Mouse (Mus musculus) limb, embryonic 15.5 days (tissue): ENCODE data around the gene Wdr25. TPM values are rescaled to one million over a fixed set of nuclear protein-coding genes. Genes with fewer than 3 reads are reported as not detected.

ENCODE experiments used
- ATAC-seq: fragments of 200-750 bp; cut with Nextera tagmentation; 2 replicates; pipeline ENCODE4 v1.8.0; 2017; ENCODE audit warnings: low read depth, moderate TSS enrichment; ENCODE audit not compliant: insufficient number of reproducible peaks, low FRiP score, low TSS enrichment
- H3K27ac ChIP-seq: fragments of 300-500 bp; sonication (generic); 2 replicates; pipeline ENCODE4 v1.5.1; 2015; ENCODE audit warnings: moderate library complexity, mild to moderate bottlenecking, inconsistent platforms
- H3K27me3 ChIP-seq: fragments of 300-500 bp; sonication (generic); 2 replicates; pipeline ENCODE4 v1.6.1; 2015; ENCODE audit warnings: inconsistent platforms
- H3K36me3 ChIP-seq: fragments of 300-500 bp; sonication (generic); 2 replicates; pipeline ENCODE4 v1.6.1; 2015; ENCODE audit warnings: inconsistent platforms
- H3K4me1 ChIP-seq: fragments of 300-500 bp; sonication (generic); 2 replicates; pipeline ENCODE4 v1.6.1; 2015; ENCODE audit warnings: inconsistent platforms
- H3K4me2 ChIP-seq: fragments of 300-500 bp; sonication (generic); 2 replicates; pipeline ENCODE4 v1.6.1; 2015; ENCODE audit warnings: mild to moderate bottlenecking, inconsistent platforms
- H3K4me3 ChIP-seq: fragments of 300-500 bp; sonication (generic); 2 replicates; pipeline ENCODE4 v1.5.1; 2015; ENCODE audit warnings: mild to moderate bottlenecking, inconsistent platforms
- H3K9ac ChIP-seq: fragments of 300-500 bp; sonication (generic); 2 replicates; pipeline ENCODE4 v1.6.1; 2015; ENCODE audit warnings: inconsistent platforms
- H3K9me3 ChIP-seq: fragments of 300-500 bp; sonication (generic); 2 replicates; pipeline ENCODE4 v1.6.1; 2016; ENCODE audit warnings: inconsistent platforms
- WGBS: fragments of 180-500 bp; shearing (Covaris S2); methylation state at CpG from one replicate; pipeline ENCODE4 v1.1.7; 2015; 5-methylcytosine and 5-hydroxymethylcytosine counted together
- polyA plus RNA-seq: library from polyadenylated mRNA; unstranded; fragments of >200 nt; fragmentation: Nextera tagmentation; extraction: Ambion mirVana; gene quantifications from 2 replicates; pipeline ENCODE4 v1.2.1, GENCODE M21; 2015

The Wdr25 gene
- polyA plus RNA-seq, 1 experiment from 2014 or later = 7.8 TPM

DNA sequence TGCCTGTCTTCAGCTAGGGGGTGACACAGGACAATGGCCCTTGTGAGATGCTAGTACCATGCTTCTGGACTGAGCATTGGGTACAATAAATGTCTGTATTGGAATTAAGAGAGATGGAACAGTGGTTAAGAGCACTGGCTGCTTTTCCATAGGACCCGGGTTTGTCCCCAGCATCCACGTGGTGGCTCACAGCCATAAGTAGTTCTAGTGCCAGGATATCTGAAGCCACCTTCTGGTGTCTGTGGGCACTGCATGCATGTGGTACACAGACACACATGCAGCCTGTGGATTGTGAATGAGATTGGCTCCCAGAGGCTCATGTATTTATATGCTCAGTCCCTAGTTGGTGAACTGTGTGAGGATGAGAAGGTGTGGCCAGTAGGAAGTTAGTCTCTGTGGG, 23.9 kb upstream of the Wdr25 start:
- 84% methylated on average over 2 of the region's 2 CpGs for WGBS

DNA sequence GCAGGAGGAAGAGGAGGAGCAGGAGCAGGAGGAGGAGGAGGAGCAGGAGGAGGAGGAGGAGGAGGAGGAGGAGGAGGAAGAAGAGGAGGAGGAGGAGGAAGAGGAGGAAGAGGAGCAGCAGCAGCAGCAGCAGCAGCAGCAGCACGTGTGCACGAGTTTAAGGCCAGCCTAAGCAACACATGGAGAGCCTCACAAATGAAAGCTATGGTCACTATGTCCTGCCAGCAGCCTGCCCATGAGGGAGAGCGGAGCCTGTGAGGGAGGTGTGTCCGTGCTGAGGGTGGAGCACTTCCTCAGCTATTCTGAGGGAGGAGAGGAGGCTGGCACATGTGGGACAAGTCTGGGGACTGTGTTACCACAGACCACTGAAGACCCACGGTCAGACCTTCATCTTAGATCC, 20.3 kb upstream of the Wdr25 start:
- Histone ChIP-seq H3K27me3 (no peaks in the 10 kb centered on the region), H3K4me2 (no peak overlapping the region), H3K36me3 (peaks cover 72% of the 10 kb centered on the region), H3K4me1 (no peaks in the 10 kb centered on the region), H3K27ac (no peak overlapping the region), H3K9ac (no peak overlapping the region), H3K9me3 (no peaks in the 10 kb centered on the region), H3K4me3 (no peak overlapping the region)
- 84% methylated on average over 5 of the region's 5 CpGs for WGBS
- no peak for ATAC-seq

More for the DNA sequence above, 23.9 kb upstream of the Wdr25 start:
- ATAC-seq = no peak
- Histone ChIP-seq H3K36me3 (peaks cover 89% of the 10 kb centered on the region), H3K4me2 (no peak overlapping the region), H3K4me1 (no peaks in the 10 kb centered on the region), H3K27ac (no peak overlapping the region), H3K27me3 (no peaks in the 10 kb centered on the region), H3K9ac (no peak overlapping the region), H3K4me3 (no peak overlapping the region), H3K9me3 (no peaks in the 10 kb centered on the region)

DNA sequence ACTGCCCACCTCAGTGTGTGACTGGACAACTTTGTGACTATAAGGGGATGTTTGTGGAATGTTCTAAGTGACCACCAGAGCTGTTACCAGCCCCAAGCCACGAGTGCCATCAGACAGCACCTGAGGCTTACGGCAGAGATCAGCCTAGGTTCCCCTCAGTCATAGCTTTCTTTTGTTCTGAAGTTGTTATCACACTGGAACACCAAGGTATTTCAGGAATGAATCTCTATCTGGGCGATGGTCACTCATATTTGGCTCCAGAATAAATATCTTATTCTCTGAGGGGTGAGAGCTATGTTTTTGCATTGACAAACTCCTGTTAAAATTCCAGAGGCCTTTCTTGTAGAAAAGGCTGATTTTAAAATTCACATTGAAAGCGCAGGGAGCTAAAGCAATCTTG, 14.3 kb upstream of the Wdr25 start:
- Histone ChIP-seq H3K4me3 (no peak overlapping the region), H3K4me2 (no peak overlapping the region), H3K27me3 (no peaks in the 10 kb centered on the region), H3K9me3 (no peaks in the 10 kb centered on the region), H3K9ac (no peak overlapping the region), H3K4me1 (no peaks in the 10 kb centered on the region), H3K27ac (no peak overlapping the region), H3K36me3 (peaks cover 67% of the 10 kb centered on the region)
- WGBS = 93% methylated on average over 4 of the region's 4 CpGs
- no peak for ATAC-seq

DNA sequence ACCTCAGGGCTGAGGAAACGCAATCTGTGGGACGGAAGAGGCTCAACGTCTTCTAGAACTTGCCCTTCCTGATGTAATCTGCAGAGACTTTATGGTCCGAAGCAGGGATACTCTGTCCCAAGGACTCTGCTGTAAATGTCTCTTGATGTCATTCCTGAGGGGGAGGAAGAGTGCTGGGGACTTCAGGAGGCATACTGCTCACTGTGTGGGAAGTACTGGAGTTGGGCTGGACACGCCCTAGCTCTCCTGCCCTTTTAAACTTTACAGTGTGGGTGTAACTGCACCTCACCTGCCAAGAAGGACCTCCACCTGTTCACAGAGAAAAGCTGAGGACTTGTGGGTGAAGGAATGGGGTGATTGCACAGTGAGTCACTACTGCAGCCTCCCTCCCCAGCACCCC, 12.8 kb upstream of the Wdr25 start:
- H3K4me3 ChIP-seq = no peak overlapping the region
- H3K9ac ChIP-seq = no peak overlapping the region
- H3K27ac ChIP-seq = no peak overlapping the region
- no peak for ATAC-seq
- no peaks in the 10 kb centered on the region for H3K4me1 ChIP-seq
- no peaks in the 10 kb centered on the region for H3K27me3 ChIP-seq
- H3K36me3 ChIP-seq = peaks cover 63% of the 10 kb centered on the region
- no peak overlapping the region for H3K4me2 ChIP-seq
- H3K9me3 ChIP-seq = no peaks in the 10 kb centered on the region
- WGBS = 93% methylated on average over 5 of the region's 5 CpGs

DNA sequence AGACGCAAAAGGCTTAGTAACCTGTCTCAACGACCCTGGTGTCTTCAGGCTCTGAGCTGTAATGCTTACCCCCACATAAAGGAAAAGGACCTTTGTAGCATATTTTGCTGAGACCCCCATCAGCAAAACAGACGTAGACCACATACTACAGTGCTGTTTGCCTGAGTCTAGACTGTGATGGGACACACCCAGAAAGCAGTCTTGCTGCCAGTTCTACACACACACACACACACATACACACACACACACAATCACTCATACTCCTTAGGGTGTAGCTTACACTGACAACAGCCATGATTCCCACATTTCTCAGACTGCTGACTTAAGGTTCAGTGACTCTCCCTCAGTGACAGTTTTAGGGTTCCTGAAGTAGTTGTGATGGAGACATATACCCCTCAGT, 12.2 kb upstream of the Wdr25 start:
- Histone ChIP-seq H3K9me3 (no peaks in the 10 kb centered on the region), H3K9ac (no peak overlapping the region), H3K4me2 (no peak overlapping the region), H3K4me3 (no peak overlapping the region), H3K4me1 (no peaks in the 10 kb centered on the region), H3K27me3 (no peaks in the 10 kb centered on the region), H3K36me3 (peaks cover 63% of the 10 kb centered on the region), H3K27ac (no peak overlapping the region)
- WGBS = 86% methylated on average over 3 of the region's 3 CpGs
- ATAC-seq = no peak

DNA sequence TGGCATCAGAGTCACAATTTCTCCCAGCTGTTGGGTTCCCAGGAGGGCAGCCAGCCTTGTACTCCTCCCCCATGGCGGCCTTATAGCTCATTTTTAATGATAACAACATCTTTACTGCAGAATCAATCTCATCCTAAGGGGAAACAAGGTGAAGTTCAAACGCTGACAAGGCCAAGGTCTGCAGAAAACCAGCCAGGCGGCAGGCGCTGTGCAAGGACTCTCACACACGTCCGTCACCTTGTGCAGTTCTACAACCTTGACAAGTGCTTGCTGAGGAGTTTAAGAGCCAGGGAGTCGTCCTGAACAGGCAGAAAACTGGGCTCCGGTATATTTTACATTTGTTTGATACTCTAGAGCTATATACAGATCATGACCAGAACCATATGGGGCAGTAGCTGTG, 10.7 kb upstream of the Wdr25 start:
- no peak overlapping the region for H3K4me2 ChIP-seq
- H3K9ac ChIP-seq = no peak overlapping the region
- no peaks in the 10 kb centered on the region for H3K4me1 ChIP-seq
- ATAC-seq = no peak
- H3K4me3 ChIP-seq = no peak overlapping the region
- H3K9me3 ChIP-seq = no peaks in the 10 kb centered on the region
- WGBS = 85% methylated on average over 8 of the region's 8 CpGs
- no peak overlapping the region for H3K27ac ChIP-seq
- no peaks in the 10 kb centered on the region for H3K27me3 ChIP-seq
- H3K36me3 ChIP-seq = peaks cover 76% of the 10 kb centered on the region

DNA sequence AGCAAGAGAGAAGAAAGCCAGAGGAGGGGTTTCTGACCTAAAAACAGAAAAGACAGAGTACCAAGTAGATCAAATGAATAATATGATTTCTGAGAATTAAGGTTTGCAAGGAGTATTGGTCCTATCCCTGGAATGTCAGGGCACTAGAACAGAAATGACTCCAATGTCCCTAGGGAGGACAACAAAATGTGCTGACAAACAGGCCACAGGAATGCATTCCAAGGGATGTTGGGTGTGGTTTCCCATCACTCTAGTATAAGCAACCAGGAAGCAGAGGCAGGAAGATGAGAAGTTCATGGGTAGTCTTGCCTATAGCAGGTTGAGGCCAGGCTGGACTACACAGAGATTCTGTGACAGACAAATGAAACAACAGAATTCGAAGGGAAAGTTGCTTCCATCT, 7.5 kb upstream of the Wdr25 start:
- H3K4me1 ChIP-seq = no peaks in the 10 kb centered on the region
- no peaks in the 10 kb centered on the region for H3K9me3 ChIP-seq
- H3K27me3 ChIP-seq = no peaks in the 10 kb centered on the region
- no peak overlapping the region for H3K4me2 ChIP-seq
- H3K9ac ChIP-seq = no peak overlapping the region
- no peak overlapping the region for H3K4me3 ChIP-seq
- no peak for ATAC-seq
- WGBS = 94% methylated on average over 1 of the region's 1 CpGs
- H3K27ac ChIP-seq = no peak overlapping the region
- H3K36me3 ChIP-seq = peaks cover 82% of the 10 kb centered on the region

DNA sequence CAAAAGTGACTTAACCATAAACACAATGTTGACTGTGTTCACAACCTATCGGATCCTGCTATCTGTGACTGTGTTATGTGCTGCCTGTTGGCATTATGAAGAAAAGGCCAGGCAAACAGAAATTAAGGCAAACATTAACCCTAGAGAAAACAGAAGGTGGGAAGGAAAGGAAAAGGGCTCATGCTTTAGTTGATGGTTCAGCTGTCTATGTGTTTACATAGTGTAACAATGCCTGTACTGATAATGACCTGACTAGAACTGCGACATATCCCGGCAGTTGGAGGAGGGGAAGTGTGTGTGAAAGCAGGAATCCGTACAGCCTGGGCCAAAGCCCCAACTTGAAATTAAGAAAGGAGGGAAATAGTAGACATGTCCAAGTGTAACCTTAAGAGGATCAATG, 6.4 kb upstream of the Wdr25 start:
- Histone ChIP-seq H3K36me3 (peaks cover 74% of the 10 kb centered on the region), H3K4me1 (no peaks in the 10 kb centered on the region), H3K4me2 (no peak overlapping the region), H3K9me3 (no peaks in the 10 kb centered on the region), H3K4me3 (no peak overlapping the region), H3K27ac (no peak overlapping the region), H3K9ac (no peak overlapping the region; the same call in 1 of the 2 replicates), H3K27me3 (no peaks in the 10 kb centered on the region)
- 93% methylated on average over 4 of the region's 4 CpGs for WGBS
- no peak for ATAC-seq

DNA sequence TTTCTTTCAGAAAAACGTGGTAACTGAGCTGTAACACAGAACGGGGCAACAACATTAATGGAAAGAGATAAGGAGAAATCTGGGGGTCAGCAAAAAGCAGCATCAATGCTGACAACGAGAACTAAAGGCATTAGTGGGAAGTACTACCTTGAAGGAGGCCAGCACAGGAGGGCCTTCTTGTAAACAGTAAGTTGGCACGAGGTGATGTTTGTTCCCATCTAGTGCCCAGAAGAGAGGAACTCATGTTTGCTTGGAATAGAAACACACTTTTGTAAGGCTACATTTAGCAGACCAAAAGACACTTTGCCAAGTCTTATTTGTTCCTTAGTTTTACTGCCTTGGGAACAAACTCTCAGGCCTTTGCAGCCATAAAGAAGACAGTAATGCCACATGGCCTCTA, 4.8 kb upstream of the Wdr25 start:
- ATAC-seq = no peak
- Histone ChIP-seq H3K9me3 (no peaks in the 10 kb centered on the region), H3K4me3 (no peak overlapping the region), H3K27me3 (no peaks in the 10 kb centered on the region), H3K36me3 (peaks cover 58% of the 10 kb centered on the region), H3K27ac (no peak overlapping the region), H3K4me1 (peaks cover 15% of the 10 kb centered on the region), H3K4me2 (no peak overlapping the region), H3K9ac (no peak overlapping the region)
- WGBS = 64% methylated on average over 4 of the region's 4 CpGs

DNA sequence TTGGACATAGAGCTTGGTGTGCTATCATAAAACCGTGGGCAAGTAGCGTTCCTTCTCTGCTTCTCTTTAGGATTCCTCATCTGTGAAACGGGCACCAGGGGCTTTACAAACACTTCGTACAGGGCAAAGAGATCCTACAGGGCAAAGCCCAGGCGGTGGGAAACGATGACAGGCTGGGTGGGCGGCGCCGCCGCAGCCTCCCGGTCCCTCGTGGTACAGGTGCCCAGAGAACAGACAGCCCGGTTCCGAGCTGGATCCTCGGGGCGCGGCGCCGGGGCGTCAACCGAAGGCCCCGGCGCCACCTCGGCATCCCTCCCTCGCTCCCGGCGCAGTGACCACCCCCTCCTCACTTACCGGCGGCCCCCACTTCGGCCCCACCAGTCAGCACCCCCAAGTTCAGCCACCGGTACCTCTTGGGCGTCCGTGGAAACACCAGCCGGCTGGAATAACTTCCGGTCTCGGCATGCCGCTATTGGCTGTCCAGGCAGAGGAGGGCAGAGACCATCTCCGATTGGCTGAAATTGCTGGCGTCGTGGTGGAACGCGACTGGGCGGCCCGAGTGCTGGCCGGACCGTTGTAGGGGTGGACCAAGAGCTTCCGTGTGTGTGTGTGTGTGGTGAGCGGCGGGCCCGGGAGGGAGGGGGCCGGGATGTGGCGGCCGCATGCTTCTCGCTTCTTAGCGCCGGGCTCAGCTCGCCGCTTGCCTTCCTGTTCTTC, 442 bp downstream of the Wdr25 start, which contains the start of gene Wars:
Gene Wars, minus strand, starts transcription at position 460 of the 717 bp plus-strand sequence.
- H3K9ac ChIP-seq = peak within 1 kb of the TSS; percentile 64
- peak; percentile 98 for ATAC-seq
- no peaks in the 10 kb centered on the region for H3K9me3 ChIP-seq
- peak within 1 kb of the TSS; percentile 78 for H3K4me3 ChIP-seq
- H3K36me3 ChIP-seq = peaks cover 23% of the 10 kb centered on the region
- peak within 1 kb of the TSS; percentile 66 for H3K4me2 ChIP-seq
- peaks cover 23% of the 10 kb centered on the region for H3K4me1 ChIP-seq
- no peaks in the 10 kb centered on the region for H3K27me3 ChIP-seq
- no peak within 1 kb of the TSS for H3K27ac ChIP-seq
- under 1% methylated on average over 56 of the region's 58 CpGs for WGBS

DNA sequence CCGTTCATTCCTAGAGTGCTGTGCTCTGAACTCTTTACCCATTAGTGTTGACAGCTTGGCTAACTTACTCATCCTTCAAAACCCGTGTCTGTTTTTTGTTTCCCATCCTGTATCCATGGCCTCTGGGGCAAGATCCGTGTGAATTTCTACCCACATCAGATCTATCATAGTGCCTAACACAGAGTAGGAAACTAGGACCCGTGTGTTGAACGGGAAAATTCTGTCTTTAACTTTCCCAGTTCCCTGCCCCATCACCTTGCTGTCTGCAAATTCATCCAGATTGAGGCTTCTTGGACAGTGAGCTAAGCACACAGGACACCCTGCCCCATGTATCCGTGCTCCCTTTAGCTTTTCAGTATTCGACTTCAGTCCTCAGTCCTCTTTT, 993 bp downstream of the Wdr25 start:
- no peaks in the 10 kb centered on the region for H3K27me3 ChIP-seq
- H3K36me3 ChIP-seq = peaks cover 18% of the 10 kb centered on the region; the same call in 1 of the 2 replicates
- no peak overlapping the region for H3K27ac ChIP-seq
- H3K9ac ChIP-seq = peak overlapping the region; percentile 43
- 1% methylated on average over 7 of the region's 7 CpGs for WGBS
- H3K4me1 ChIP-seq = peaks cover 23% of the 10 kb centered on the region
- peak overlapping the region; percentile 66 for H3K4me2 ChIP-seq
- H3K4me3 ChIP-seq = peak overlapping the region; percentile 78
- ATAC-seq = peak; percentile 5; the same call in 1 of the 2 replicates
- no peaks in the 10 kb centered on the region for H3K9me3 ChIP-seq

DNA sequence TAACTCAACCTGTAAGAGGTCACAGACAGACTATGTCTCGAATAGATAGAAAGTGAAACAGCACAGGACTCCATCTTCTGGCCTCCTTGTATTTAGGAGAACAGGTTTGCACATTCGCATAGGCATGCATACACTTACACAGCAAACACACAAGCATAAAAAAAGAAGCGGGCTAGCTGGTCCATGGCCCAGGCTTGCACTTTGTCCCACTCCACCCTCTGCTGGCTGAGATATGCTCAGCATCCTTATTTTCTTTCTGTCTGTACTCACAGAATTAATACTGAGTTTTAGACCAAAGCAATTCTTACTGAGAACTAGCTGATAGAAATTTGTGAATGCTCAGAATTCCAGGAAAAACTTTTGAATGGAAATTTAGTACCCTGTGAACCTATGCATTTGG, 2.6 kb downstream of the Wdr25 start:
- Histone ChIP-seq H3K9me3 (no peaks in the 10 kb centered on the region), H3K9ac (no peak overlapping the region), H3K36me3 (peaks cover 8% of the 10 kb centered on the region; the same call in 1 of the 2 replicates), H3K27me3 (no peaks in the 10 kb centered on the region), H3K27ac (no peak overlapping the region), H3K4me1 (peaks cover 23% of the 10 kb centered on the region), H3K4me2 (no peak overlapping the region), H3K4me3 (no peak overlapping the region)
- 76% methylated on average over 3 of the region's 3 CpGs for WGBS
- no peak for ATAC-seq
